Mouse (Mus musculus) midbrain, embryonic 11.5 days (tissue): ENCODE measurements around the gene Nutf2-ps1. TPM values are rescaled to one million over a fixed set of nuclear protein-coding genes. Genes with fewer than 3 reads are reported as not detected.

ENCODE experiments used
- ATAC-seq: fragments of 200-750 bp; cut with Nextera tagmentation; 2 replicates; pipeline ENCODE4 v1.8.0; 2017; ENCODE audit warnings: moderate TSS enrichment, moderate library complexity; ENCODE audit not compliant: low FRiP score
- DNase-seq: peaks from one replicate; pipeline ENCODE4 v3.0.0; 2015; ENCODE audit warnings: low spot score; ENCODE audit errors: missing footprints
- H3K27ac ChIP-seq: fragments of 300-500 bp; sonication (generic); 2 replicates; pipeline ENCODE4 v1.5.1; 2014; ENCODE audit warnings: low read depth, low read length
- H3K27me3 ChIP-seq: fragments of 300-500 bp; sonication (generic); 2 replicates; pipeline ENCODE4 v1.6.1; 2014; ENCODE audit warnings: mild to moderate bottlenecking, low read length, moderate library complexity, mixed read lengths; ENCODE audit not compliant: control insufficient read depth, insufficient read depth
- H3K36me3 ChIP-seq: fragments of 300-500 bp; sonication (generic); 2 replicates; pipeline ENCODE4 v1.6.1; 2014; ENCODE audit warnings: mild to moderate bottlenecking, low read length, moderate library complexity, mixed read lengths; ENCODE audit not compliant: control insufficient read depth, insufficient read depth
- H3K4me1 ChIP-seq: fragments of 300-500 bp; sonication (generic); 2 replicates; pipeline ENCODE4 v1.6.1; 2014; ENCODE audit warnings: low read length; ENCODE audit not compliant: control insufficient read depth, insufficient read depth
- H3K4me2 ChIP-seq: fragments of 300-500 bp; sonication (generic); 2 replicates; pipeline ENCODE4 v1.6.1; 2014; ENCODE audit warnings: mild to moderate bottlenecking, moderate library complexity
- H3K4me3 ChIP-seq: fragments of 300-500 bp; sonication (generic); 2 replicates; pipeline ENCODE4 v1.5.1; 2014; ENCODE audit warnings: low read depth, low read length
- H3K9ac ChIP-seq: fragments of 300-500 bp; sonication (generic); 2 replicates; pipeline ENCODE4 v1.6.1; 2014; ENCODE audit warnings: low read length
- H3K9me3 ChIP-seq: fragments of 300-500 bp; sonication (generic); 2 replicates; pipeline ENCODE4 v1.6.1; 2016; ENCODE audit warnings: low read length; ENCODE audit not compliant: control insufficient read depth
- WGBS: fragments of 180-500 bp; shearing (Covaris S2); extraction: QIAGEN DNeasy Blood & Tissue Kit; methylation state at CpG from one replicate; pipeline ENCODE4 v1.1.7; 2014; 5-methylcytosine and 5-hydroxymethylcytosine counted together
- polyA plus RNA-seq: library from polyadenylated mRNA; unstranded; fragments of >200 nt; fragmentation: Nextera tagmentation; extraction: Ambion mirVana; gene quantifications from 2 replicates; pipeline ENCODE4 v1.2.1, GENCODE M21; 2014

Gene Nutf2-ps1
- polyA plus RNA-seq, 1 experiment from 2014 or later = 516 TPM

DNA sequence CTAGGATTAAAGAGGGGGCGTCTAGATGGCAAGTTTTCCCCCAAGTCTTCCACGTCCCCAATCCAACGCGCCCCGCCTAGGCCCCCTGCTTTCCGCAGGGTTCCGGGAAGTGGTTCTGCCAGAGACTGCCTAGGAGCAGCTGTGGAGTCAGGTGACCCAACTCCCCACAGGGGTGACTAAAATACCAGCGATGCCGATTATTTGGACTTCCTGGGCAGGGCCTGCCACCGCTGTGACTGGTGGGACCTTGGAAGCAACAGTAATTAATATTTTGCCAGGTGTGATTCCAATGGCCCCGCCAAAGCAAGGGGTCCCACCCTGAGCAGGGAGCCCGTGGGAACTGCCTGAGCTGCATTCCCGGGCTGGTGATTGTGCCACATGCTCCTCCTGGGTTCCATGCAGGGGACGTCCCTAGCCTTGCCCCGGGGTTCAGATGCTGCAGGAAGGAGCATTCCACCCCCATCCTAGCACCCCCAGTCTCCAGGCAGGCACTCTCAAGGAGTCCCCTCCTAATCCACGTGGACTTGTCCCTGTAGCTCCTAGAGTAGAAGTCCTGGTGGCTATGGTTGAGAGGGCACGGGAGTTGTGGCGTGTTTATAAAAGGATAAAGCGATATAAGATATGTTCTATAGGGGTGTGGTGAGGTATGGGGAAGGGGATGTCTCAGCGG, 31.5 kb downstream of the Nutf2-ps1 start:
- ATAC-seq (no peak), DNase-seq (no peak)
- 36% methylated on average over 20 of the region's 20 CpGs for WGBS
- no peak overlapping the region for H3K4me3 ChIP-seq
- no peaks in the 10 kb centered on the region for H3K36me3 ChIP-seq
- H3K4me1 ChIP-seq = no peaks in the 10 kb centered on the region
- no peak overlapping the region for H3K9ac ChIP-seq
- H3K9me3 ChIP-seq = no peaks in the 10 kb centered on the region
- no peaks in the 10 kb centered on the region for H3K27me3 ChIP-seq
- no peak overlapping the region for H3K27ac ChIP-seq
- no peak overlapping the region for H3K4me2 ChIP-seq

GRCm38 (mm10) chr19:53556841-53557240, 32.0 kb downstream of the Nutf2-ps1 start:
- no peak overlapping the region for H3K27ac ChIP-seq
- no peak overlapping the region for H3K9ac ChIP-seq
- H3K4me3 ChIP-seq = no peak overlapping the region
- no peak overlapping the region for H3K4me2 ChIP-seq
- H3K4me1 ChIP-seq = no peaks in the 10 kb centered on the region
- DNase-seq (no peak), ATAC-seq (no peak)
- no peaks in the 10 kb centered on the region for H3K9me3 ChIP-seq
- H3K27me3 ChIP-seq = no peaks in the 10 kb centered on the region
- H3K36me3 ChIP-seq = no peaks in the 10 kb centered on the region
- 44% methylated on average over 6 of the region's 6 CpGs for WGBS

DNA sequence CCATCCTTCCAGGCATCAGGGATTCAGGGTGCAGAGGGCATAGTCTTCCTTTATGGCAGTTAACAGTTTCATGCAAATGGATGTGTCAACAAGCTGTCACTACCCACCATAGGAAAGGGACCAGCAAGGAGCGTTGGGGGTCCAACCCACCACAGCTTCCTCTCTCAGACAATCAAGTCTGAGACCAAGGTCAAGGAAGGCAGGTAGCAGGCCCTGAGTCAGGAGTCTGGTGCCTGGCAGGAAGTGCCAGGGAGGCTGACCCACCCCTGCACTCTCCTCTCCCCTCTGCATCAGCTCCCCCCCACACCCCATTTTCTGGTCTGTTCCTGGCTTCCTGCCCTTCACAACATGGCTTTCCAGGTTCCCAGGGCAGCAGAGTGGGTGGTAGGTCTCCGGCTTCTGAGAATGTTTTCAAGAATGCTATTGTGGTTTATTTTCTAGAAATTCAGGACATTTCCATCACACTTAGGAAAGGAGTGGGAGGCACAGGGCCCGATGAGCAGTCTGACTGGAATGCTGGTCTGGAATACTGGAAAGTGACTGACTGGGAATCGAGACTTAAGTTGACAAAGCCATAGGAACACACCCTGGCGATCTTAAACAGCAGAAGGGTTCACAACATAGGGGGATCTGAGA, 33.8 kb downstream of the Nutf2-ps1 start:
- no peak for DNase-seq
- Histone ChIP-seq H3K27ac (no peak overlapping the region), H3K27me3 (no peaks in the 10 kb centered on the region), H3K4me2 (no peak overlapping the region), H3K4me1 (no peaks in the 10 kb centered on the region), H3K9me3 (no peaks in the 10 kb centered on the region), H3K36me3 (no peaks in the 10 kb centered on the region), H3K9ac (no peak overlapping the region), H3K4me3 (no peak overlapping the region)
- no peak for ATAC-seq
- WGBS = 81% methylated on average over 5 of the region's 5 CpGs

- no peak for ATAC-seq
These were observed 34.5 kb downstream of the Nutf2-ps1 start for GRCm38 (mm10) chr19:53554402-53554801.

DNA sequence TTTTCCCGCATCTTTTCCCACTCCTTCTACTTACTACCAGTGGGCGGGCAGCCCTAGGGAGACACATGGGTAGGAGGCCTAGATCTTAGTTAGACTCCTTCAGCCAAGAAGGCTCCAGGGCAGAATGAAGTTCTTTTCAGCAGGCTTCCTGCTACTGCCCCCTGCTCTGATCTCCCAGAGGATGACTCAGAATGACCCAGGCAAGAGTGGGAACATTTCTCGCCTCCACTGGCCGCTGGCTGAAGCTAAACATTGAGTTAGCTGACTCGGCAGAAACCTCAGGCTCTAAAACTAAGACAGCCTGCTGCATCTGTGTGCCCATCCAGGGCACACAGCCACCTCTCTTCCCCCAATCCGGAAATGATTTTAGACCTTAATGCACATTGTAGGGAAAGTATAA, 36.1 kb downstream of the Nutf2-ps1 start:
- Histone ChIP-seq H3K4me3 (no peak overlapping the region), H3K4me2 (no peak overlapping the region), H3K36me3 (no peaks in the 10 kb centered on the region), H3K4me1 (peaks cover under 1% of the 10 kb centered on the region), H3K27me3 (no peaks in the 10 kb centered on the region), H3K9me3 (no peaks in the 10 kb centered on the region), H3K27ac (no peak overlapping the region), H3K9ac (no peak overlapping the region)
- ATAC-seq (no peak), DNase-seq (no peak)
- 70% methylated on average over 6 of the region's 6 CpGs for WGBS

More at GRCm38 (mm10) chr19:53554402-53554801, 34.5 kb downstream of the Nutf2-ps1 start:
- Histone ChIP-seq H3K27ac (no peak overlapping the region), H3K27me3 (no peaks in the 10 kb centered on the region), H3K9me3 (no peaks in the 10 kb centered on the region), H3K36me3 (no peaks in the 10 kb centered on the region), H3K9ac (no peak overlapping the region), H3K4me1 (no peaks in the 10 kb centered on the region), H3K4me3 (no peak overlapping the region), H3K4me2 (no peak overlapping the region)
- no peak for DNase-seq
- WGBS = 87% methylated on average over 11 of the region's 11 CpGs

GRCm38 (mm10) chr19:53552216-53552786, 36.6 kb downstream of the Nutf2-ps1 start:
- no peak for ATAC-seq
- Histone ChIP-seq H3K4me2 (no peak overlapping the region), H3K9ac (no peak overlapping the region), H3K27ac (no peak overlapping the region), H3K27me3 (no peaks in the 10 kb centered on the region), H3K4me3 (no peak overlapping the region), H3K4me1 (peaks cover 5% of the 10 kb centered on the region), H3K9me3 (no peaks in the 10 kb centered on the region), H3K36me3 (no peaks in the 10 kb centered on the region)
- WGBS = 45% methylated on average over 10 of the region's 10 CpGs
- no peak for DNase-seq

GRCm38 (mm10) chr19:53550972-53551371, 37.9 kb downstream of the Nutf2-ps1 start:
- H3K9ac ChIP-seq = no peak overlapping the region
- DNase-seq (no peak), ATAC-seq (no peak)
- no peaks in the 10 kb centered on the region for H3K27me3 ChIP-seq
- no peaks in the 10 kb centered on the region for H3K9me3 ChIP-seq
- H3K27ac ChIP-seq = no peak overlapping the region
- no peaks in the 10 kb centered on the region for H3K36me3 ChIP-seq
- H3K4me2 ChIP-seq = no peak overlapping the region
- H3K4me1 ChIP-seq = peaks cover 5% of the 10 kb centered on the region
- no peak overlapping the region for H3K4me3 ChIP-seq
- WGBS = 86% methylated on average over 12 of the region's 12 CpGs

DNA sequence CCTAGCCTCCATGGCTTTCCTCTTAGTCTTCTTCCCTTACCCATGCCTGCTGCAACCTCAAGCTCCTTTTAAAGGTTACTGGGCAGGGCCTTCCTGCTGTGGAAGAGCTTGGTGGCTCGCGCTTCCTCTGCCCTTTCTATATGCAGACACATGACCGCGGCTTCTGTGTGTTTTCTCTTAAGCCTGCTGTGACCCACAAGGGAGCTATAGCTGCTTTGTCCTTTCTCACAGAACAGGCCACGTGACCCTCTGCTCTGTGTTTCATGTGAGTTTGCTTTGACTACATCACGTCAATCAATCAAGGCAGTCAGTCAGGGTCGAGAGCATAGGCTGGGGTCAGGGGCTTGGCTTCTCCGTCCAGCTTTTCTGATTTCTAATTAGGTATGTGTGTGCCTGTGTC, 41.3 kb downstream of the Nutf2-ps1 start:
- Histone ChIP-seq H3K4me3 (no peak overlapping the region), H3K36me3 (no peaks in the 10 kb centered on the region), H3K4me1 (peaks cover 5% of the 10 kb centered on the region), H3K27me3 (no peaks in the 10 kb centered on the region), H3K4me2 (no peak overlapping the region), H3K9ac (no peak overlapping the region), H3K9me3 (no peaks in the 10 kb centered on the region), H3K27ac (no peak overlapping the region)
- peak; percentile 79 for ATAC-seq
- 29% methylated on average over 8 of the region's 8 CpGs for WGBS
- DNase-seq = peak; percentile 90

DNA sequence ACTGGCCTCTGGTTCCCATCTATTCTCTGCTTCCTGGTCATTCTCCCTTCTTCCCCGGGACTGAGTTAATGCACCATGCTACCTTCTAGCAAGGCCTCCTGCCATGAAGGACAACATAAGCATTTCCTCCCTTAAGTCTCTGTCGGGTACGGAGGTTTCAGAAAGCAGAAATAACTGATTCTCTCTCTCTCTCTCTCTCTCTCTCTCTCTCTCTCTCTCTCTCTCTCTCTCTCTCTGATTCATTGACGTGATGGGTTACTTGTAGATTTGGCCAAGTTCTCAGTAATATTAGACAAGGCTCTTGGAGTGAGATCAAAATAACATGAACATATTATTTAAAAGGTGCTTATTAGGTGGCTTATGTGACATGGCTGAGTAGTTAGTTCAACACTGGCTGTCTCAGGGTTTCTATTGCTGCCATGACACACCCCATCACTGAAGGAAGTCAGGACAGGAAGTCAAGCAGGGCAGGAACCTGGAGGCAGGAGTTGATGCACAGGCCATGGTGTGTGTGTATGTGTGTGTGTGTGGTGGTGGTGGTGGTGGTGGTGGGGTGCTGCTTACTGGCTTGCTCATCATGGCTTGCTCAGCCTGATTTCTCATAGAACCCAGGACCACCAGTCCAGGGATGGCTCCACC, 43.8 kb downstream of the Nutf2-ps1 start:
- WGBS = 64% methylated on average over 4 of the region's 4 CpGs
- Histone ChIP-seq H3K4me2 (no peak overlapping the region), H3K4me3 (no peak overlapping the region), H3K9ac (no peak overlapping the region), H3K4me1 (peaks cover 5% of the 10 kb centered on the region), H3K27me3 (no peaks in the 10 kb centered on the region), H3K36me3 (no peaks in the 10 kb centered on the region), H3K9me3 (no peaks in the 10 kb centered on the region), H3K27ac (no peak overlapping the region)
- no peak for ATAC-seq
- DNase-seq = no peak
